Mouse (Mus musculus): ENCODE measurements around the gene Cdk14.

DNA sequence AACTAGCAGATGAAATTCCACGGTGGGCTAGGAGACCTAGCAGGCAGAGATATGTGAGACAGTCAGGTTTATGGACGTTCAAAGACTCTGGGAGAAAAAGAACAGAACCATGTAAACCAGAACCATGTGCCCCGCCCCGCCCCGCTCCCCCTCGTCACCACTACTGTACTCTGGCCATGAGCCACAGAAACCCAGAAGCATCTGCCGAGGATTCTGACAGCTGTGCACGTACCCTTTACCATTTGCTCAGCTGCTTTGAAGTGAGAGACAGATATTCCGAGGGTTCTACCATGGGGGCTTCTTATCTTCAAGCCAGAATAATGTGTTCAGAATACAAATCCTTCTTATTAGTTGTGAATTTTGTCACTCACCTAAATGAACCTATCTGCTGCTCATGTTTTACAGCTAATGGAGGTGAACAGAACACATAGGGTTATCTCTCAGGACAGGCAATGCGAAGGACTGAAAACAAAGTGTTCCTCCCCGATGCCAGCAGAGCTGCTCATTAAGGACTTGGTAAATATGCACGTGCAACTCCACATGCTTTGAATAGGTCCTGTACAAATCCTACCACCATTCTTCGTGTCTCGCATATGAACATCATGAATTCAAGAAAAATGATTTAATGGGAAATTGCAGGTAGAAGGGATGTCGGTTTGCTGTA, 412.5 kb downstream of the Cdk14 start:
- no peak for TF ChIP-seq CTCF (IDR thresholded peaks at IDR 0.05; ENCODE audit: borderline replicate concordance, insufficient read depth, low read depth, low read length)
- no peak for TF ChIP-seq POLR2A (IDR thresholded peaks at IDR 0.05; ENCODE audit: borderline replicate concordance, insufficient read depth, low read length)

Measured in cerebellum, adult 2 months (tissue).